Mouse (Mus musculus): ENCODE data around the gene Hsd11b2.

Hsd11b2 gene

DNA sequence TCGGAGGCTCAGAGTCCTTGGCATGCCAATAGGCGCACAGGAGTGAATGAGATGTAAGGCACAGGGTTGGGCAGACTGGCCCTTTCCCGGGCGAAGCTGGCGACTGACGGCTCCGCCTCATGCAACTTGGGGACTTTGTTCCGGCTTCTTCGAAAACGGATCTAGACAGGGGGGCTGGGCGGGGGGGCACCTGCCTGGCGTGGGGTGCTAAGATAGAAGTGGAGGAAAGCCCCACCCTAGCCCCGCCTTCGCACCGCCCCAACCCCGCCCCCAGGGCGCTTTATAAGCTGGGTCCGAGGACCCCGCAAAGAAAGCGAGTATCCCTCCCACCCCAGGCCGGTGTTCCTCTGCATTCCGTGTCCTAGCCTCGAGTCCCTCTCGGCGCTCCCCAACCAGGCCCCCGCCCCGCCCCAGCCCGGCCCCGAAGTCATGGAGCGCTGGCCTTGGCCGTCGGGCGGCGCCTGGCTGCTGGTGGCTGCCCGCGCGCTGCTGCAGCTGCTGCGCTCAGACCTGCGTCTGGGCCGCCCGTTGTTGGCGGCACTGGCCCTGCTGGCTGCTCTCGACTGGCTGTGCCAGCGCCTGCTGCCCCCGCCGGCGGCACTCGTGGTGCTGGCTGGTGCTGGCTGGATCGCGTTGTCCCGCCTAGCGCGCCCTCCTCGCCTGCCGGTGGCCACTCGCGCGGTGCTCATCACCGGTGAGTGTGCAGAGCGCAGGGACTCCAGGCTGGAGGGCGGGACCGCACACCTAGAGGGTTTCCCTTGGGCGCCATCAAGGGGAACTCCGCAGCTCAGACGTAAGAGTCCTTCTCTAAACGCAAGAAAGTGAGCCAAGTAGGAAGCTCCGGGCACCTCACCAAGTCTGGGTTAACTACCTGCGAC lies at the start of gene Hsd11b2:
Gene Hsd11b2 (plus strand): TSS at position 320 of the 878 bp plus-strand sequence.
- in situ Hi-C loops (cut with MboI; ENCODE audit: unreplicated experiment in 2 of 2) = loop anchor here (5.0 kb wide), 1 partner anchor 34 kb away; no protein-coding TSS in a partner anchor

DNA sequence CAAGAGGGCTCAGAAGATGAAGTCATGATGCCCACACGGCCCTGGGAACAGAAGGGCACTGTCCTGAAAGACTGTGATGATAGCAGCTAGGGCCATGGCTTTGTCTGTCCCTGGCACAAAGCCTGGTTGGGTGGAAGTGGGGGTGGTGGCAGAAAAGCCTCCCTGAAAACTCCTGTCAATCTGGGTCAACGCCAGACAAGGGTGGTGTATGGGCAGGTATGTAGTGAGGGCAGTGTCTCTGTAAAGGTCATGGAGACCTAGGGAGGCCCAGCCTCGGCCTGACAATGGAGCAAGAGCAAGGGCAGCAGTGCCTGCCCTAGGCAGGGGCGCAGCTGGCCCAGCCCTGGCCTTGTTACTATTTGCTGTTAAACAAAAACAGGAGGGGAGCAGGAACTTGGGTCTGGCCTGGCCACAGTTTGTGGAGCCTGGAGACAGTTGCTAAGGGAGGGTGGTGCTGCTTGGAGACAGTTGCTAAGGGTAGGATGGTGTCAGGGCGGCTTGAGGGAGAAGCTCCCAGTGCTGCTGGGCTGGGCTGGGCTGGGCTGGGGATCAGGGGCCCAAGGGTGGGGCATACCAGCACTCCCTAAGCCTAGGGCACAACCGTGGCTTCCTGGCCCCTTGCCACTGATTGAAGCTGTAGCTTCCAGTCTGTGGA lies 49.4 kb upstream of the Hsd11b2 start:
- in situ Hi-C loops (cut with MboI; ENCODE audit: unreplicated experiment in 2 of 2) = no loop called here

DNA sequence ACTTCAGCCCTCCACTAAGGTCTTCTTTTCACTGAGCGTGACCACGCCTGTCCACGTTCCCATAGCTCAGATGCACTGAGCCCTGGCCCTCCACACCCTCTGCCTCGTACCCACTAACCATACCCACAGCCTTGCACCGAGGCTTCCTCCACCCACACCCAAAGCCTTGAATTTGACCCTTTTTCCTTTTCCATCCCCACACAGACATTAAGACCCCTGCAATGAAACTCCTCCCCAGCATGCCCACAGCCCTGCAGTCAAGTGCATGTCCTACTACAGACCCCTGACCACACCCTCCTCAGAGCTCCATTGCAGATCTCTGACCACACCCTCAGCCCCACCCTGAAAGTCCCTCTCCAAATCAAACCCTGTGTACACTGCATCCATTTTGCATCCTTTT lies 48.7 kb upstream of the Hsd11b2 start:
- in situ Hi-C loops (cut with MboI; ENCODE audit: unreplicated experiment in 2 of 2) = loop anchor here (5.0 kb wide), 1 partner anchor 33 kb away; no protein-coding TSS in a partner anchor

DNA sequence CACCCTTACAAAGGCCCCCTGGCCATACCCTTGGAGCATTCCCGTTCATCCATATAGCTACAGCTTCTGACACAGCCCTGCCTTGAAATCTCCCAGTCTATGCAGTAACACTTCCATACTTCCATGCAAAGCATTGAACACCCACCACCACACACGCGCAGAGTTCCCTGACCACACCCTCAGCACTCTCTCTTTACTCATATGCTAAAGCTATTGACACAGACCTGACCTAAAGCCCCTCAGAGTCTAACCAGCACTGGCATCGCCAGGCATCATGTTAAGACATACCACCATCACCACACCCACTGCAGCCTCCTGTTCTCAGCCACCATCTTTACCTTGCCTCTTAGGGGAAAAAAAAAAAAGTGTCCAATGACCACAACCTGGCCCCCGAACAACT lies 48.3 kb upstream of the Hsd11b2 start:
- in situ Hi-C loops (cut with MboI; ENCODE audit: unreplicated experiment in 2 of 2) = loop anchor here (5.0 kb wide), 1 partner anchor 33 kb away; no protein-coding TSS in a partner anchor

DNA sequence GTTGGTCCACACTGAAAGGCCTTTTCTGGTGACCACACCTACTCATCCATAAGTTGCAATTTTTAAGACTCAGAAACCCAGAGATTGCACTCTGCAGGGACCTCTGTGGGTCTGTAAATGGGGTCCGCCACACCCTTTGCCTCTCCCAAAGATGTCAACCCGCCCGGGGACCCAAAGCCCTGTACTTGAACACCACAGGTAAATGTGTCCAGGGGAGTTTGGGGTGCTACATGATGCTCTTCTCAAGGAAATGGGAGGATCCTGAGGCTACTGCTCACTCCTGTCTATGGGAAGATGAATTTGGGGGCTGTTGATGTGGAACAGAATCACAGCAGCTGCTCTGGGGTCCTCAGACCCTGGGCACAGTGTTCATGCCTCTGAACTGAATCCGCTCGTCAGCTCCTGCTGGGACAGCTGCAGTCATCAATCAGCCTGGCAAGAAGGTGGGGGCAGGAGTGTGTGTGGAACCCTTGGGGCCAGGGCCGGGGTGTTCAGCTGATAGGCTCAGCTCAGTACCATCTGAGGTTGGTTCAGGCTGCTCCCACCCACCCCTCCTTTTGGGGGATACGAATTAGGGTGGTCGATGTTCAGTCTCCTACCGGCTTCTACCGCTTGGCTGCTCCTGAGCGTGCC lies 47.8 kb upstream of the Hsd11b2 start:
- in situ Hi-C loops (cut with MboI; ENCODE audit: unreplicated experiment in 2 of 2) = loop anchor here (5.0 kb wide), 1 partner anchor 33 kb away; no protein-coding TSS in a partner anchor

DNA sequence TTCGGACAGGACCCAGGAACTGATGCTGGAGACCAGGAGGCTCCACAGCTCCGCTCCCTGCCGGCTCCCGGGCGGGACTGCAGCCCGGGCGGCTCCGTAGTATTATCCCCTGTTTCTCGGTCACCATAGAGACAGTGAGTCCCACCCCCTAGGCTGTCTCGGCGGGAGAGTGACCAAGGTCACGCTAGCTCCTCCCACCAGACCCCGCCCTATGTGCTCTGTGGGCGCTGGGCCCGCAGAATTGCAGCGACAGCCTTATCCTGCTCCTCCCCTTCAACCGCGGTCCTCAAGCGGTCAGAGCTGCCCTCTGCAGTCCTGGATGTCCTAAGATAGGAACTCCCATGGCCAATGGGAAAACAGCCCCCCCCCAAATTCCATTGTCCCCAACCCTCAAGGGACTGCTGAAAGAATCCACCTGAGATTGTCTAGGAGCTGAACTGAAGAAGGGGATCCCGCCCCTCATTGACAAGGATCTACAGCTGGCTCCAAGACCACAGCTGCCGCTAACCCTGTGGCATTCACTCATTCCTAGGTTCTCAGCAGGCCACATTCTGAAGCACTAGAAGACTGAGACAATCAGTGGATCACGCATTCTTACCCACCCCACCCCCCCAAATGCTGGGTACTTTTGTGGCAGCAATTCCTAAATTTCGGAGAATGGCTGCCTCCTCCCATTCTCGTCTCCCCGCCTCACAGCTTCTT lies 47.1 kb upstream of the Hsd11b2 start, which contains the start of gene Tppp3:
Gene Tppp3 (minus strand): TSS at position 213 of the 702 bp plus-strand sequence.
- in situ Hi-C loops (cut with MboI; ENCODE audit: unreplicated experiment in 2 of 2) = loop anchor here (5.0 kb wide), 1 partner anchor 34 kb away; no protein-coding TSS in a partner anchor

DNA sequence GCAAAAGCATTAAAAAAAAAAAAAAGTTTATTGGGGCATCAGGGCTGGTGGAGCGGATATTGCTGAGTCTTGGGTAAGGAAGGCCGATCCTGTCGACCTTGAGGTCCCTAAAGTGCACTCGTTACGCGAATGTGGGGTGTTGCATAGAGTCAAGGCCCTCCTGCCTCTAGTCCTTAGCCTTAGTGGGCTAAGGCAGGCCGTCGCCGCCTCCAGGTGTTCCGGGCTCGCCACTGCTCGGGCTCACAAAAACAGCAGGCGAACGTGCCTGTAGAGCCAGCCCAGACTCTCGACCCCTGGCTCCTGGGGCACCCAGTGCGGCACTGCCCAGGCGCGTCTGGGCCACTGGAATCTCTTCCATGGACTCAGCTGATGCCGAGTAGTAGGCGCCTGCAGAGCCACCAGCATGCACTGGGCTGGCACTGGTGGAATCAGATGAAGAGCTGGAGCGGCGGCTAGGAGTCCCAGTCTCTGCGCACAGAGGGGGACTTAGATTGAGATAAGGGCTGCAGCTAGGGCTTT lies 46.1 kb upstream of the Hsd11b2 start:
- in situ Hi-C loops (cut with MboI; ENCODE audit: unreplicated experiment in 2 of 2) = loop anchor here (5.0 kb wide), 1 partner anchor 35 kb away; no protein-coding TSS in a partner anchor

DNA sequence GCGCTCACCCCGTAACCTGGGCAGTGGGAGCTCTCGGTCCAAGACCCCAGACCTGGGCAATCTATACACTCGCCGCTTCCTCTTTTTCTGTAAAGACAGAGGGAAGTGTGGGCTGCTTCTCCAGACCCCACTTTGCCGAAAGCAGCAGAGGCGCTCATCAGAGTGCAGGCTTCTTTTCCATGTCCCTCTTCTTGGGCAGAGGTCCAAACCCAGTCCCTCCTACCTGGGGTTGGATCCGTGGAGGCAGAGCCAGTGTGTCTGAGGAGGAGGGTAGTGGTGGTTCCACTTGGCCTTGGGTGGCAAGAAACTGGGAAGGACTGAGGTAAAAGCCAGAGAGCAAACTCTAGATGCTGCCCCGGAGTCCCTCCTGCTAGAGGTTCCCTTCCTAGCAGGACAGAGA lies 45.6 kb upstream of the Hsd11b2 start:
- in situ Hi-C loops (cut with MboI; ENCODE audit: unreplicated experiment in 2 of 2) = loop anchor here (5.0 kb wide), 1 partner anchor 36 kb away; no protein-coding TSS in a partner anchor

DNA sequence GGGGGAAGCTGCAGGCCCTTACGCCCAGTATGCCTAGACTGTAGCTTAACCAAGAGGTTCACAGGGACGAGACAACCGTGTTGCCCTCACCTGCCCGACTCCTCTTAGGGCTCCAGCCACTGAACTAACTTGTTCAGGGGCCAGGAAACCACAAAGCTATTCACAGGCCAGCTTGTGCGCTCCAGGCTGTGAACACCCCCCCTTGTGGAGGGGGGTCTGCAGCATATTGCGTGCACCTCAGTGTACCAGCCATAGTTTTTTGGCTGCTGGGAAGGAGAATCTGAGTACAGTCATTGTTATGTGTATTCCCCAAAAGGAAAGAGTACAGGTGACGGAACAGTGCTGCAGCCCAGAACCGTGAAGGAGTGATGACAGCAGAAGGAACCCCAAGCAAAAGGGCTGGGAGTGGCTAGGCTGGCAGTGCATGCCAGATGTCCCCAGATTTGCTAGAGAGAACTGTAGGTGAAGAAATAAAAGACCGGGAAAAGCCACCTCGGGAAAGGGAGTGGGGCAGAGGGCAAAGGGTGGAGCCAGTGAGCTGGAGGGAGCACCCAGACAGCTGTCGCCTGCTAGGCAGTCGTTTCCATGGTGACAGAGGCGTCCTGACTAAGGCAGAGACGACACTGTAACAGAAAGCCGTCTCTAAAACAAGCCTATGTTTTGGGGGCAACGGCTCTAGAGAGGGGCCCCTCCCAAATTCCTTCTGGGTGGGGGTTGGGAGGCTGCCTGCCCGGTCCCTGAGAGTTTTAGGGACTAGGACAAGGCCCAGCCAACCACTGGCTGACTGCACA lies 44.5 kb upstream of the Hsd11b2 start:
- in situ Hi-C loops (cut with MboI; ENCODE audit: unreplicated experiment in 2 of 2) = loop anchor here (5.0 kb wide), 1 partner anchor 37 kb away; no protein-coding TSS in a partner anchor

DNA sequence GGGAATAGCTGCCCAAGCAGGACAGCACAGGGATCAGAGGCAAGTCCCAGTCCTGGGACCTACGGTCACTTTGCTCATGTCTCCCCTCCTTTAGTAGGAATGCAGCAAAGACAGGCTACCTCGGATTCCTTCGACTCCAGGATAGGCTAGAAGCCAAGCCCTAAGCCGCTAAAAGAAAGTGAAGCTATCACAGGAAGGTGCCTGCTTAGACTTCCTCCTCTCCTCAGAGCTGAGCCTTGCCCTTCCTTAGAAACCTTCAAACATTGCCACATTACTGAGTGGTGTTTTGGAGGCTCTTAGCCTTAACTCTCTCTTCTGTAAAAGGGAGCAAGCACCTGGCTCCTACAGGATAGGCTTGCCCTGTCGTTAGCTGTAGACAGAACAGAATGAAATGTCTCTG lies 43.9 kb upstream of the Hsd11b2 start:
- in situ Hi-C loops (cut with MboI; ENCODE audit: unreplicated experiment in 2 of 2) = loop anchor here (5.0 kb wide), 1 partner anchor 37 kb away; no protein-coding TSS in a partner anchor

DNA sequence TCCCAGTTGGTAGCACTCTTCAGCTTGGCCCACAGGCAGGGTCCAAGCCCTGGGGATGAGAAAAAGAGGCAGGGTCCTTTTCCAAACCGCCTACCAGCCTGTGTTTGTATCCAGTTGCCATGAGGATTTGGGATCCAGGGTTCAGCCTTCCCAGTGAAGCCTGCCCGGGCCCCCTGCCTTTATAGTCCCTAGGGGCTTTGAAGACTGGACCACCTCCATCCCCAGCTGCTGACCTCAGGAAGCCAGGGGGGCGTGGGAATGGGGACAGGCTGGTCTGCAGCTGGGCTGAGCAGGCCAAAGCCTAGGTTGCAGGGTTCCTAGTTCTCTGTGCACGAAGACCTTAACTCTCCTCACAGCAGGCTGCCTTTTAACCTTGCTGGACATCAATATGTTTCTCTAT lies 43.3 kb upstream of the Hsd11b2 start:
- in situ Hi-C loops (cut with MboI; ENCODE audit: unreplicated experiment in 2 of 2) = no loop called here

DNA sequence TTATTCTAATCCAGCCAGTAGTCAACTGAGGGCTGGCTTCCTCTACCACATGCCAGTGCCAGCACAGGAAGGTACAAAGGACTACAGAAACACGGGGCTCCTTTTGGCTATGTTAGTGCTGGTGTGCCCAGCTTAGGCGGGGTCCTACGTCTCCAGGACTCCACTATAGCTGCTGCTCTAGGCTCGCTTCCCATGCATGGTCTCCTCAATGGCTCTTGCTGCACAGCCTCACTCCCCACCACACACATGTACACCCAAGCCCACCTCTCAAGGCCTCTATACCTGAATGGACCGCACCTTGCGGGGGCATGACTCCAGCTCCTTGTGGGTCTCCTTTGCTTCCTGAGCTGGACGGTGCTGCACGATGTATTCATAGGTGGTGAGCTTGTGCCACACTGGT lies 42.8 kb upstream of the Hsd11b2 start:
- in situ Hi-C loops (cut with MboI; ENCODE audit: unreplicated experiment in 2 of 2) = no loop called here

DNA sequence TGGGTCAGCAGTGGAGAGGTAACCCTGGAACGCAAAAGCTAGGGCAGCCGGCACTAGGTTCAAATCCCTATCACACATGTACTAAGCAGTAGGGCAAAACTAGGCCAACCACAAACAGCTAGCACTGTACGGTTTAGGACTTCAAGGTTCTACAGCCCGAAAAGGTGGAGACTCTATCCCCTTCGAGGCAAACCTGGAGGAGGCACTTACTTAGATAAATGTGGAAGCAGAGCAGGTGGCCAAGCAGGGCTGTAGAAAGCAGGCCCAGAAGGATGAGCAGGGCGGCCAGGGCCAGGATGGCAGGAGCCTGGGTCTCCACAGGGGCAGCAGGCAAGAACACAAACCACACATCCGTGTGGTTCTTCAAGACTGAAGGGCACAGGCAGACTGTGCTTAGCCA lies 42.4 kb upstream of the Hsd11b2 start:
- in situ Hi-C loops (cut with MboI; ENCODE audit: unreplicated experiment in 2 of 2) = no loop called here

DNA sequence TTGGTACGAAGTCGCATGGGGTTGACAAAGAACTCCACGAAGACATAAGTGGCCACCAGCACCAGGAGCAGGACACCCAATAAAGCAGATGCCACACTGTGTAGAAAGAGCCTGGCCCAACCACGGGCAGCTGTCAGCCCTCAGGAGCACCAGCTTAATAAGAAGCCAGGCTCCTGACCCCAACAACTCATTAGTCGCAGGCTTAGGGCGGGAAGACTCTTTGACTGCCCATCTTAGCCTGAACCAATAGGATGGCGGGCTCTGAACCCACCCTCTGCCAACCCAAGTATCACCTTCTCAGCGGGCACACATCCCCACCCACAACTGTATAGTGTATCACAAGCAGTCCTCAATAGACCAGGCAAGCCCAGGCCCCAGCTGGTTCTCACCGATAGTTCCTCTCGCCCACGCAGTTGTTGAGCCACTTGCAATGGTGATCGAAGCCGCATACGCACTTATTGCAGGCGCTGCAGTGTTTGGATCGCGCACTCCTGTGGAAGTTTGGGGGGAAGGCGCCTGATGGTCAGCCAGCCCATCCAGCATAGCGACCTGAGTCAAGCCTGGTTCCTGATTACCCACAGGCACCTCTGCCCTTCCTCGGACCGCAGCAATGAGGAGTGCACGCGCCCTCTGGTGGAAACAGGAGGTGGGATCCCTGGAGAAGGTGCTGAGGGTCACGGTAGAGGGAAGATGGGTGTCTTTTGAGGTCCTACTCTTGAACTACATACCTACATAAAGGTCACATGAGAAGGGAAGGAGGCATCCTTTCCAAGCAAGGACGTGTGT lies 41.7 kb upstream of the Hsd11b2 start:
- in situ Hi-C loops (cut with MboI; ENCODE audit: unreplicated experiment in 2 of 2) = no loop called here

DNA sequence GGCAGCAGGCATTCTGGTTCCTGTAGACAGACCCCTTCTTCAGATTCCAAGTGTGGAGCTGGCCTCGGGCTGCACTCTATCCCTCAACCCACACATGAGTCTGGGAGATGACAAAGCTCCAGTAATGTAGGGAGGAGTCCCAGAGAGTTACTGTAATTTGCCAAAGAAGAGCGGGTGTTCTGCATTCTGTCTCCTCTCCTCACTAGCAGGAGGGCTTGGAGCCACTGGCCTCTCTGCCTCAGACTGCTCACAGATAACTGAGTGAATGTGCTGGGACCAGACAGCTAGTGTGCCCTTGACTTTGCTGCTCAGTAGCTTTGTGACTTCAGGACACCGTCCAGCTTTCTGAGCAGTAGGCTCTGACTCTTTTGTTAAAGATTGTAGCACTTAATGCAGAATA lies 40.8 kb upstream of the Hsd11b2 start:
- in situ Hi-C loops (cut with MboI; ENCODE audit: unreplicated experiment in 2 of 2) = no loop called here

DNA sequence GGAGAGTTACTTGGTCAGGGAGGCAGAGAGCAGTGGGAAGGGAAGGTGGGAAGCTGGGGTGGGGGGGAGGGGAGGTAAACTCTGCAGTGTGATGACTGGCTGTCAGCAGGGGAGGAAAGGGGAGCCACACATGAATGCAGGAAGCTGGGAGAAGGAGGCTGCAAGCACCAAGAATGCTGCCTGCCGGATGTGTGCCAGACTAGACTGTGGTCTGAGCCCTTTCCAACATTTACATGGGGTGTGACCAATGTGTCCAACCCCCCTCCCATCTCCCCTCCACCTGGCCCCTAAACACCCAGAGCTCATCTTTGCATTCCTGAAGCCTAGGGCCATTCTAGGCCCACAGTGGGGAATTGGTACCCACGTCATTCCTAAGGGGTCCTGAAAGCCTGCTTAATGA lies 37.5 kb upstream of the Hsd11b2 start:
- in situ Hi-C loops (cut with MboI; ENCODE audit: unreplicated experiment in 2 of 2) = no loop called here

DNA sequence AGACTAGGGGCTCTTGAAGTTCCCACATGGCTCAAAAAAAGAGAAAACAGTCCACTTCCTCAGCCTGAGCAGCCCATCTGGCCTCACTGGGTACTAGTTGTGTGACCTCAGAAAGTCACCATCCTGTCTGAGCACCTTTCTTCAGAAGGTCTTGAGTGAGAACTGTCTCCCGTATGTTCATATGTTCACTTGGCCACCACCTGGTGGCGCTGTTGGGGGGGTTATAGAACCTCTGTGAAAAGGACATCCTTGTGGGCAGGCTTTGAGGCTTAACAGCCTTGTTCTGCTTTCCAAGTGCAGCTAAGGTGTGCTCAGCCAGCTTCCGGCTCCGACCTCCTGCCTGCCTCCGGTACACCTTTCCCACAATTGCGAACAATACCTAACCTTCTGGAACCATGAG lies 37.1 kb upstream of the Hsd11b2 start:
- in situ Hi-C loops (cut with MboI; ENCODE audit: unreplicated experiment in 2 of 2) = no loop called here

DNA sequence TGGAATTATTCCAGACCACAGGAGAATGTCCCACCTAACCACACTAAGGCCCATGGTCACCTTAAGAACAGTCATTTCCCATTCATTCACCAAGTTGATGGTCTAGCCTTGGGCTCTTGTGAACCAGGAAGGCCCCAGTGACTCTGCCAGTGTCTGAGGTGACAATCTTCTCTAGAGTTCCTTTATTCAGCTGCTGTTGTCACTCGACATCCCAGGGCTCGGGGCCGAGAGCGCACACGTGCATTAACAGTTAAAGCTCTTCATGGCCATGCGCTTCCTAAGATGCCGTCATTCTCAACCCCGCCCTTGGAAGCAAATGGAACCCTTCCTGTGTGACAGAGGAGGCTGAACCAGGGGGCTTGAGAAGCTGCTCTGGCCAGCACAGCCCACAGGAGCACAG lies 36.4 kb upstream of the Hsd11b2 start:
- in situ Hi-C loops (cut with MboI; ENCODE audit: unreplicated experiment in 2 of 2) = no loop called here
